Mouse (Mus musculus) activated CD4-positive, CD25-positive, alpha-beta regulatory T cell, adult 4 months (primary cell): Measurements from ENCODE around the gene Pak1. TPM values are rescaled to one million over a fixed set of nuclear protein-coding genes. Genes with fewer than 3 reads are reported as not detected.

ENCODE experiments used
- ATAC-seq: one replicate; pipeline ENCODE4 v1.8.0; 2017
- polyA plus RNA-seq, 2 experiments: library from polyadenylated mRNA; unstranded; fragments of 100-300 nt; shearing (Covaris generic); gene quantifications; one replicate each; pipeline ENCODE4 v1.2.1; 2017

Gene Pak1
- polyA plus RNA-seq, 2 experiments from 2014 or later: 2.5 to 3.3 TPM

DNA sequence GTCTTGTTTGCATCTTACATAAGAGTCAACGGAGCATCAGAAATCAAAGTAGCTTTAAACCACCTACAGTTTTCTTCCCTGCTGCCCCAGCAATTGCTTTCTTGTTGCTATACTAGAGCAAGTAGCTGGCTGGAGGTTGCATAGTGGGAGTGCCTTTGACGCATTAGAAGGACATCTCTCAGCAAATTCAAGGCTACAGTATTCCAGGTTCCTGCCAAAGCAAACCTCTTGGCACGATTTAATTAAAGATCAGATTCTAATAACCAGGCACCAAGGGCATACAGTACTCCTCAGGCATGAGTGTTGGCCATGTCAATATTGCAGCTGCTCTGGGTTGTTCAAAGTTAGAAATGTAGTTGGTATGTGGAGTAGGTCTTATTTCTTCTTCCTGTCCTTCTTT, 62.0 kb downstream of the Pak1 start:
- no peak for ATAC-seq

GRCm38 (mm10) chr7:97863512-97863911, 75.2 kb downstream of the Pak1 start:
- no peak for ATAC-seq

DNA sequence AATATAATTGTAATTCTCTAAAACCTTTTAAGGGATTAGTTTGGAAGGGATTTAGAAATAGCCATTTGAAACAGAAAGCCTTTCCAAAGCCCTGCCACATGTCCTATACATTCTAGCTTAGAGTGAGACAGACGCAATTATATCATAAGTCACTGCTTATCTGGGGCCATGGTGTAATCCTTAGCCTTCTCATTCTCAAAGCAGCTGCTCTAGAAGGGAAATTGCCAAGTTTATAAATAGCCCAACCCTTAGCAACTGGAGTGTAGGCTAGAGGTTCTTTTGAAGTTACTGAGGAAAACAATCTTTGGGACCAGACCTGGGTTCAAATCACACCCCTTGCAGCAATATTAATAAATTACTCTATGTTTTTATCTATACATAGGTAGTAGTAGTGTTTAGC, 76.2 kb downstream of the Pak1 start:
- ATAC-seq: no peak

GRCm38 (mm10) chr7:97867866-97868265, 79.5 kb downstream of the Pak1 start:
- ATAC-seq: no peak

GRCm38 (mm10) chr7:97868766-97869165, 80.4 kb downstream of the Pak1 start:
- ATAC-seq: no peak

GRCm38 (mm10) chr7:97872396-97872795, 84.1 kb downstream of the Pak1 start:
- ATAC-seq: no peak

- ATAC-seq: no peak
These were observed 85.0 kb downstream of the Pak1 start for GRCm38 (mm10) chr7:97873317-97873716.

GRCm38 (mm10) chr7:97877846-97878538, 89.7 kb downstream of the Pak1 start:
- peak; percentile 82 for ATAC-seq

DNA sequence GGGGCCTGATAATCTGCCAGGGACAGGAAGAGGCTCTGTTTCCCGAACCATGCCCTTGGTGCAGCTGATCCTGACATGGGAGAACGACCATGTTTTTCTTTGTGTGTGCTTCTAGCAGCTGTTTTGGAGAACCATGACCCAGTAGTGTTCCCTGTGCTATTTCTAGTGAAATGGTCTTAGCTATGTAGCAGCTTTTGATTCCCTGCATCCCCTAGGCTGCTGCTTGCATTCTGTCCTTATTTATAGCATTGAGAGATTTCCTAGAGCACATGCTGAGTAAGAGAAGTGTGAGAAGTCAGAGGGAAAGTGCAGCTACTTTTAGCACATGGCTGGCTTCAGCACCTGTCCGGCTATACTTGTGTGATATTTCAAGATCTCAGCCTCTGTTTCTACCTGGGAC, 123.3 kb downstream of the Pak1 start:
- ATAC-seq: no peak

GRCm38 (mm10) chr7:97914833-97915516, 126.6 kb downstream of the Pak1 start:
- no peak for ATAC-seq

GRCm38 (mm10) chr7:97919742-97920141, 131.4 kb downstream of the Pak1 start, which contains the start of gene Gdpd4:
Gene Gdpd4, plus strand, starts transcription at chr7:97919955.
- ATAC-seq: no peak

- no peak for ATAC-seq
These were observed 137.5 kb downstream of the Pak1 start for GRCm38 (mm10) chr7:97925819-97926218.

- ATAC-seq: no peak
These were observed 138.6 kb downstream of the Pak1 start for GRCm38 (mm10) chr7:97926978-97927377.

DNA sequence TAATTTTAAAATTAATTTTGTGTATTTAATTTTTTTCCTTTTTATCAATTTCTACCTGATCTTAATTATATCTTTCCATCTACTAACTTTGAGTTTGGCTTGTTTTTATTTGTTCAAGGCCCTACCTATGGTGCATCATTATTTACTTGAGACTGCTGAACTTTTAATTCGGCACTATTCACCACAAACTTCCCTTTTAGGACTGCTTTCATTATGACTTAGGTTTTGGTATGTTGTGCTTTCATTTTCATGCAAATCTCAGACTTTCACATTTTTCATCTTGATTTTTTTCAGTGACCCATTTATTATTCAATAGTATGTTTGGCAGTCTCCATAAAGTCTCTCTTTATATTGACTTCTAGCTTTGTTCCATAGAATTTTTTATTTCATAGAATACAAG, 156.1 kb downstream of the Pak1 start:
- no peak for ATAC-seq

Other genes starting within 250 kb of the Pak1 start
- 10 to 100 TPM; 42.2 to 46.9 TPM for gene Aamdc, start 209.0 kb upstream of the Pak1 start, polyA plus RNA-seq
- gene Rsf1, start 208.7 kb upstream of the Pak1 start, polyA plus RNA-seq: 10 to 100 TPM; 27.1 to 27.3 TPM
- gene Clns1a, start 91.9 kb upstream of the Pak1 start, polyA plus RNA-seq: 100 to 1,000 TPM in 1 of 2 experiments, 10 to 100 TPM in 1; 95.1 to 104 TPM
- gene Aqp11, start 50.3 kb upstream of the Pak1 start, polyA plus RNA-seq: under 1 TPM; 0.48 to 0.54 TPM
- not detected for gene Gdpd4, start 131.4 kb downstream of the Pak1 start, polyA plus RNA-seq